Mouse (Mus musculus): ENCODE measurements around the gene Abca8b. TPM values are rescaled to one million over a fixed set of nuclear protein-coding genes. Genes with fewer than 3 reads are reported as not detected.
A peak's percentile ranks its signal among the peaks of the same experiment; 100 is the strongest.
"Not testable (repeated sequence)": the region's sequence is repeated elsewhere in the genome, so short reads cannot be mapped to it uniquely, and the experiment has no call there.

Abca8b gene
- total RNA-seq (2021): 1 to 10 TPM; 7.1 to 7.4 TPM
- long read RNA-seq, experiment 1: 0 reads
- long read RNA-seq, experiment 2, partial matches to known transcripts: 1 of 1 reads
- long read RNA-seq, experiment 2, other reads (novel, unspliced or antisense): 0 of 1 reads

DNA sequence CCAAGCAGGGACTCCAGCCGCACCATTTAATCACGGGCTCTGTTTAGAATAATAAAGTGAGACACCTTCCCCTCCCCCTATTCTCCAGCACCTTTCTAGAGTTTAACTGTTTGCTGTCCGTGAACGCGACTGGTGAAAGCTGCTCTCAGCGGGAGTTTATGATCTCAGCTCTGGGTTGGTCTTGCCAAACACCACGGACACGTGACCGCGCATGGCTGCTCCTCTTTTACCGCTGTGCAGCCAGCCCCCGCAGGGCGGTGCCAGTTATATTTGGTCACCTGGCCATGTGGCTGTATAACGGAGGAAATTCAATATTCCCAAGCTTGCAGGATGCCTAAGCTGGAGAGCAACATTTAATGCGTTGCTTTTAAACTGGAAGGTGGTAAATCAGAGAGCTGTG lies at the start of gene Abca8b:
Gene Abca8b, minus strand, starts transcription at position 222 of the 400 bp plus-strand sequence.
- intact Hi-C loops (cut with DNase I): no loop called here

DNA sequence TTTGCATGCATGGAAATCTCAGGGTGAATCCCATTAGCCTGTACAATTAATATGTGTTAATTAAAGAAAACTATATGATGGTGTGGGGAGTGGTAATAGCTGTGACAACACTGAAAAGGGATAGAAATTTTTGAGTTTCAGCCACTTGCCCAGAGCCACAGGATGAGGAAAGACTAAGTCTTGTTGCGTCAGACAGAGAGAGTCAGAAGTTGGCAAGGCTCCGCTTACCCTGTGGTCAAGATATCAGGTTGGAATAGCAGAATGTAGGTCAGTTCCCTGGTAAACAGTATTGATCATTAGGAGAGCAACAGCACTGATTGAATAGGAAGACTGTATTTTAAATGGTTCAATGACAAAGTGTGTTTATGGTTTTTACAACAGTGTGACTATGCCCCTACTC lies 42.1 kb upstream of the Abca8b start:
- DNase-seq: no peak
- intact Hi-C loops (cut with DNase I): no loop called here

More for the DNA sequence above, at the start of gene Abca8b:
- DNase-seq: peak; percentile 76 to 81

DNA sequence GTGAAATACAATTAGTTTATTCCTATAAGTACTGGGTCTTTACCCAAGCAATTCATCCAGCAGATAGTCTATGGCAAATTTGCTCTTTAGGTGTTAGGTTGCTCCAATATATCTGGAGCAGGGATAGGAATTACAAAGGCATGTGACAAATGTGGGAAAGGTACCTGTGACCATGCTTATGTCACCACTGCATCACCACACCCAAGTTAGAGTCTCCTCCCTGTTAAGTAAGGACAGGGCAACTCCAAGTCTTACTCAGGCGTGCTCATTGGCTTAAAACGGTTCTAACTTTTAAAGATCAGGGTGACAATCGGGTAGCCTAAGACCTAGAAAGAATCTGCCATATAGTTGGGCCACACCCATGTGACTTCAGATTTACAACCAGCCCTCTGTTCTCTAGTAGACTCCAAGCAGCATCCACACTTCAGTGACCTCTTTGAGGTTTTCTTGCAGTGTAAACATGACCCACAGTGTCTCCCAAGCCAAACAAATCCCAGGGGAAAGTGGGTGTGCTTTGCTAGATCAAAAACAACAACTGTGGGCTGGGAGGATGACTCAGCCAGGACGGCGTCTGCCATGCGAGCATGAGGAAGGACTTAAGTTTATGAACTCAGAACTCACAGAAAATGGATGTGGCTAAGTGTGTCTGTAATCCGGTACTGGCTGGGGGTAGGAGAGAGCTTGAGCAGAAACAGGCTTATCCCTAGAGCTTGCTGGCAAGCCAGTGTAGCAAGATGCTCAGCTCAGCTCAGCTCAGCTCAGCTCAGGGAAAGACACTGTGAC lies 33.5 kb upstream of the Abca8b start:
- DNase-seq: peak; percentile 17 to 41
- intact Hi-C loops (cut with DNase I): no loop called here

DNA sequence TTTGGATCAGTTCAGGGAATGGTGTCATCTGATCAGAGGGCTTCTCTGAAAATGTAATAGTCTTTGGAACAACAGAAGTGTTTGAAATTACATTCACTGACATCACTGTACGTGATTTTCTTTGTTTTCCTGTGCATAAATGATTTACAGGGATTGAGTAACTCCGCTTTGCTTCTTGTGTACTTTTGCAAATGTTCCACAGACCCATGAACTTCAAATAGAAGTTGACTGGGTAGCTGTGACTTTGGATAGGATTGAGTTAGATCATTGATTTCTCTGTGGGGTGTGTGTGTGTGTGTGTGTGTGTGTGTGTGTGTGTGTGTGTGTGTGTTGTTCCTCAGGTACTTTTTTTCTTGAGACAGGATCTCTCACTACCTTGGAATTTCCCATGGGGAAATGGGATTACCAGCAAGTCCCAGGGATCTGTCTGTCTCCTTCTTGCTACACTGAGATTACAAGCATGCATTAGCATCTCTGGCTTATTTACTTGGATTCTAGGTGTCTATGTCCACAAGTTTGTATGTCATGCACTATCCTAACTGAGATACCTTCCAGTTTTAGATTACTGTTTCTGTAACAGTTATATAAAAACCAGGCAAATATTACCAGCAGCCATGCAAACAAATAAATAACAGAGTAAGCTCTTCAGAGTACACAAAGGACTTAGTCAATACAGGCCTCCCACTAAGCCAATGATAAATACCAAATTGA lies 15.3 kb upstream of the Abca8b start:
- no peak for DNase-seq
- intact Hi-C loops (cut with DNase I): no loop called here

DNA sequence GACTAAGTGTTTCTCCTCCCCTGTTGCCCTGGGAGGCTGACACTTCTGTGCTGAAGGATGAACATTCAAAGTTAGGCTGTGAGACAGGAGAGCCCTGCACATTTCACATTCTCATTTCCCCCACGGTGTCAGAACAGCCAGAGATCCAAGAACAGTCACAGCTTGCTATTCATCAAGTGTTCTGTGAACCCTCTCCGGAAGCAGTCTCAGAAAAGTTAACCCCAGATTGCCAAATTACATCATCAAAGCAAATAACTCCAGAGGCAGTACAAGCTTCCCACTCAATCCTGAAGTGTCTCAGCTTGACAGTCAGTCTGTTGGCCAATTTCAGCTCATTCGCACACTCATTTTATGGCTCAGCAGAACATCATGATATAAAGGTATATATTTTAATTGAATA lies 632 bp downstream of the Abca8b start:
- intact Hi-C loops (cut with DNase I): no loop called here
- peak; percentile 23 to 37 for DNase-seq

DNA sequence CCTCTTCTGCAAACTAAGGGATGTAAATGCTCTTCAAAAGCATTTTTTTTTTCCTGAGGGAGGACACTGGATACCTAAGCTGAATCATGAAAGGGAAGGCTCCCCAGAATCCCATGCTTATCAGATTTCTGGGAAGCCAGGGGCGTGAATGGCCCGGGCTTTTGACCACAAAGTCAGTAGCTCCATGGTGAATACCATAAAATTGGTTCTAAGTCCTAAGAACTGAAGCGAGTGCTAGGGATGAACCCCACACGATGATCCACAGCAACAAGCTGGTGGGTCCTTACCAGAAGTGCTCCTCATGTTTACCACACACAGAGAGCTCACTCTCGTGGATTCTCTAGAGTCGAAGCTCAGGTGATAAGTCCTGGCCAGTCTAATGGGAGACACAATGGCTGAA lies 1.6 kb downstream of the Abca8b start:
- intact Hi-C loops (cut with DNase I): no loop called here
- DNase-seq: no peak

DNA sequence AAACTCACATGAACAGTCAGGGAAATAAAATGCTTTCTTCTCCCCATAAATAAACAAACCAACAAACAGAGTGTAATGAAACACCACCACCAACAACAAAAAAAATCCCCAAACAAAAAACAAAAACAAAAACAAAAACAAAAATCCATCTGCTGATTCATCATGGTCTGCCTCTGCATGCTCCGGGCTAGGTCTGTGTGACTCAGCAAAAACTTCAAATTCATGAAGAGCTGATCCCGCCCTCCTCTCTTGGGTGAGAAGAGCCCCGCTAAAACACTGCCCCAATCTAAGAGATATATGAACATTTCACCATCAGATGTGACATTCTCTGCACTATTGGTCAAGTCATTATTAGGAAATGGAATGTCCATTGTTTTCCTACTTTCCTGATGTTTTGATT lies 4.4 kb downstream of the Abca8b start:
- no peak for DNase-seq

DNA sequence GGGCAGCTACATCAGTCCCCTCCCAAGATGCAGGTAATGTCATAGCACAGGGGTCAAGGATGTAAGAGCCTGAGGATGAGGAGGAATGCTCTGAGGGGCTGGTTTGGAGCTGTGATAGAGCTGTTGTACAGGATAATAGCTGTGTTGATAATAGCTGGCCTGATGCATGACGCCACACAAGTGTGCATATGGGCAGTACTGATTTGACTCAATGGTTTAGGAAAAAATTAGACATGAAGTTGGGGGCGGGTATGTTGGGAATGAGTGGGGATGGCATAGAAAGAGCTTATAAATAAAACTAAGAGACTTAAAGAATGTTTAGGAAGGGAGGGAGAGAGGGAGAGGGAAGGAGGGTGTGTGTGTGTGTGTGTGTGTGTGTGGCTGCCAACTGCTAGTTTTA lies 5.4 kb downstream of the Abca8b start:
- no peak for DNase-seq
- intact Hi-C loops (cut with DNase I): no loop called here

More for the DNA sequence above, 4.4 kb downstream of the Abca8b start:
- intact Hi-C loops (cut with DNase I): no loop called here

DNA sequence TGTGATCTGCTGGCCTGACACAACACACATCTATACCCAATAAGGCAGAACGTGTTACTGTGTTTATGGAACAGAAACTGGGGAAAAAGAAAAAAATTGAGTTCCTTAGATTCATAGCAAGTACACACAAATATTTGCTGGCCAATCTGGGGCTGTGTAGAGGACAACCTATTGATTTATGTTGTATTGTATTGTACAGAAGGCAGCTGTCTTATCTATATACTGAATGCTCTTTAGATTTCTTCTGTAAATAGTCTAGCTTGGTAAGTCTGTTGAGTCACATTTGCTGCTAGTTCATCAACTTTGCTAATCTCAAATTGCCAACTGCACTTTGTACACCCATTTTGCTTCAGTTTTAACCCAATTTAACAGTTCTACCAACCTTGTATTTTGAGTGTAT lies 7.5 kb downstream of the Abca8b start:
- DNase-seq: no peak
- intact Hi-C loops (cut with DNase I): no loop called here

DNA sequence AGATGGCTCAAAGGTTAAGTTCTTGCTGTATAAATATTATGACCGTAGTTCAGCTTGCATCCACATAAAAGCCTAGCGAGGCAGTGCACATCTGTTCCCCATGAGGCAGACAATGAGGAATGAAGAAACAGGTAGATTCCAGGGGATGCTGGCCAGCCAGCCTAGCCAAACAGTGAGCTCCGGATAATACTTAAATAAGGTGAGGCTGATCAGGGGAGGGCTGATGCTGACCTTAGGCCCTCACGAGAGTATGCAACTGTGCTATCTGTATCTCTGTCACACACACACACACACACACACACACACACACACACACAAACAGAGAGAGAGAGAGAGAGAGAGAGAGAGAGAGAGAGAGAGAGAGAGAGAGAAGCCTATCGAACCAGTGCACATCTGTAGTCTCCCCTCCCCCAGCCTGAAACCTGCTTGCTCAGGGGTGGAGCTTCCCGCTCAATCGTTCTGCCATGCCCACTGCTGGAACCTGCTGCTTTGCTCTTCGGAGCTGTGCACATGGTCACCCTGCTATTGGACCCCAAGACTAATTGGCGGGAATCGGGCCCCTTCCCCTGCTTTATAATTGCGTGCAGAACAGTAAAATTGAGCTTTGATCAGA lies 8.1 kb downstream of the Abca8b start:
- intact Hi-C loops (cut with DNase I); DNase-seq: not testable (repeated sequence)

DNA sequence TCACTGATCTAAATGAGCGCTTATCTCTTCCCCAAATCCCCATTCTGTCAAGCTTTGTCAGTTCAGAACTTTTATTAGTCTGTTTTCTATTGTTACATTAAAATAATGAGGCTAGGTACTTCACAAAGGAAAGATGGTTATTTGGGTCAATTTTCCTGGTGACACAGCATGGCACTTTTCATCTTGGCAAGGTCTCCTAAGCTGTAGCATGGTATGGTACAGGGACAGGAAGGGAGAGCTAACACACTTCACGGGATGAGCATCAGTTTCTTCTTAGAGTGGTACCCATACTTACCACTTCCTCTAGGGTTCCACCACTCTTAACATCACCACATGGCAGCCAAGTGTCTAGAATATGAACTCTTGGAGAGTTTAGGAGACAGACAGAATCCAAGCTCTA lies 13.8 kb downstream of the Abca8b start:
- intact Hi-C loops (cut with DNase I): no loop called here
- DNase-seq: no peak

DNA sequence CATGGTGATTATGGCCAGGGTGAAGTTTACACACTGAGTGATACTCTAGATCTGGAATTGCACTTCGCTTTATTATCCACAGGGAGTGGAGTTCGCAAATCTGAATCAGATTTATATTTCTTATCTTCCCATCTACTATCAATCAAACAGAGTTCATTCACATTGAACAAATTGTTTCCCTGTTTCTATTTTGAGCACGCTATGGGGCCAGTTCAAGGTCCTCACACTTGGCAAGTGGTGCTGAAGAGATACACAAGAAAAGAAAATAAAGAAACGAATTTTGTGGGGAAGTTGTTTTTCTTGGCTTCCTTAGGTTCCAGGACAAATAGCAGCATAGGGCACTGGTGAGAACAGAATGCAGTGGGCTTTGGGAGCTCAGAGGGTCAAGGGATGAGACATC lies 25.1 kb downstream of the Abca8b start:
- intact Hi-C loops (cut with DNase I): no loop called here
- DNase-seq: no peak

DNA sequence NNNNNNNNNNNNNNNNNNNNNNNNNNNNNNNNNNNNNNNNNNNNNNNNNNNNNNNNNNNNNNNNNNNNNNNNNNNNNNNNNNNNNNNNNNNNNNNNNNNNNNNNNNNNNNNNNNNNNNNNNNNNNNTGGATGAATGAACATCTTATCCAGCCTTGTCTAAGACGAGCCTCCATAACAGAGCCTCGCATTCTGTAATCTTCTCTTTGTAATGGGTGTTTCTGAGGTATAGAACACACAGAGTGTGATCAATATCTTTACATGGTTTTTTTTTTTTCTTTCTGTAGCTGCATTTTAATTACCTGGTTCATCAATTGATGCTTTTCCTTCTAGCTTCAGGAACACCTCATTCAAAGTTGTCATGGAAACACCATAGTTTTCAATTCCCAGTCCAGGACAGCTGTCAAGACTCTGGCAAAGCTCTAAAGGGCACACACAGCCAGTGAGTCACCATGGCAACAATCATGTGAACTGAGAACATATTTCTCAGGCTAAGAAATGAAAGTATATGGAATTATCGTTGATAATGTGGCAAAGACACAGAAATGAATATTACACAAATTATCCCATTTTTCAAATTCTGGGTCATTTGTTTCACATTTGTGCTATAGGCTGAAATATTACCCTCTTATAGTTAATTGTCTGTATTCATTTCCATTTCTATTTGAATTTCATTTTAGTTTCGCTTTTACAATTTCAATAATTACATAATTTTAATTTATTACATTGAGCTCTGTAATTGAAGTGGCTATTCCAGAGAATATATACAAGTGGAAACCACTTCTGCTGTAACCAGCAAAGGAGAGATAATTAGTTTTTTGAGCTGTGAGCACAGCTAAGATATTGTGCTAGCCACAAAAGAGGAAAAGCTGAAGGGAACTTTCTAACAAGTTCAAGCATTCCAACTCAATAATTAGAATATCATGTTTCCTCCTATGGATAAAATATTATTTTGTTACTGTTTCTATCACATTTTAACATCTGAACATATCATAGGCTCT lies 33.9 kb downstream of the Abca8b start:
- DNase-seq: no peak
- intact Hi-C loops (cut with DNase I): no loop called here

DNA sequence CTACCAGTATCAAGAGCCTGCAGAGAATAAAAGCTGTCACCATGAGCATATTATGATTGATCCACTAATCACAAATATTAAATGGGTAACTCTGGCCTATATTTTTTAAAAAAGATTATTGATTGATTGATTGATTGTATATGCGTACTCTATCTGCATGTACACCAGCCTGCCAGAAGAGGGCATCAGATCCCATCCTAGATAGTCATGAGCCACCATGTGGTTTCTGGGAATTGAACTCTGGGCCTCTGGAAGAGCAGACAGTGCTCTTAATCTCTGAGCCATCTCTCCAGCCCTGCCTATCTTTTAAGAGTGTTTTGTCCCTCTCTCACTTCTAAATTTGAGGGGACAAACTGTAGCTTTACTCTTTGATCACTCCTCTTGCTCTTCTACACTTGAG lies 40.5 kb downstream of the Abca8b start:
- DNase-seq: no peak
- intact Hi-C loops (cut with DNase I): no loop called here

DNA sequence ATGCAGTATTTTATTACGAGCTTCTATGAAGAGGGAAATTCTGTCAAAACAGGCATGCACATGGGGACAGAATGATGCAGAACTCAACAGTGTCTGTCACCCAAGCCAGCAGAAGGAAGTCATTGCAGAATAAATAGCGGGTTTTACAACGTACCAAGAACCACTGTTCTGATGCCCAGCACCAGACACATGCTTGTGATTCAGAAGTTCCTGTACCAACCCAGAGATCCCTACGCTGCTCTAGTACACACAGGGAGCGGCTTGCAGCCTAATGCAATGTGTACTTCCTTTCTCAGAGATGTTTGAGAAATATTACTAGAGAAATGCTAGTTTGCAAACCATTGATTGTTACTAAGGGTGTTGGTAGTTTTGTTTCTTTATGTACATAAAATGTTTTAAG lies 58.7 kb downstream of the Abca8b start:
- intact Hi-C loops (cut with DNase I): no loop called here

DNA sequence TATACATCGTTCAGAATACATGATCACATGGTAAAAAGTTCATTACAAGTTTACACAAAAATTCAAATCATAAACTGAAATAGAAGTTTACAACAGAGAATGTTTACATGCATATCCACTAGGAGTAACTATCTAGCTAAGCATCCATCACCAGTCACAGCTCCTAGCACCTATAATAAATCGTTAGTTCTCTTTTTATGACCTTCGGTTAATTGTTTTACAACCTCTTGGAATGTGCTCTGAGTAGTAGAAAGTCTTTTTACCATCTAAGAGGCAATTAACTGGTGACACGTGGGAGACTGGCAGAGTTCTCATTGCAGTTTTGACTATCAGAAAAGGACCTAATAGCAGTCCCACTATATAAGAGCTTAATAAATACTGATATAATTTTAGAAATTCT lies 62.4 kb downstream of the Abca8b start:
- intact Hi-C loops (cut with DNase I); DNase-seq: not testable (repeated sequence)

More for the DNA sequence above, 58.7 kb downstream of the Abca8b start:
- DNase-seq: no peak

DNA sequence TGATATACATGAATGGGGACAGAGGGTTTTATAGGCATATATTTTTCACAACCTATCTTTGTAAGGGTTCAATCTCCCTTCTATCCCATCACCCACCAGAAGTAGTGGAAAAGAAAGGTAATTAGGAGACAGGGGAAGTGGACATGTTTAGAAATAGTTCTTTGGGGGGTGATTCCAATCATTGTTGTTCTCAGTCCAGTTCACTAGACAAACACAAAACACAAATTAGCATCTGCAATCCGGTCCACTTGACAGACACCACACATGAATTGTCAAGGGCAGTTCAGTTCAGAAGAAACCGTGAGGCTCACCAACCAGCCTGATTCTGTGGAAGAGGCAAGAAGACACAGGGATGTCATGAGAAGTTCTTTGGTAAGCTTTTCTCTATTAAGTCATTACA lies 67.2 kb downstream of the Abca8b start:
- no peak for DNase-seq
- intact Hi-C loops (cut with DNase I): no loop called here

DNA sequence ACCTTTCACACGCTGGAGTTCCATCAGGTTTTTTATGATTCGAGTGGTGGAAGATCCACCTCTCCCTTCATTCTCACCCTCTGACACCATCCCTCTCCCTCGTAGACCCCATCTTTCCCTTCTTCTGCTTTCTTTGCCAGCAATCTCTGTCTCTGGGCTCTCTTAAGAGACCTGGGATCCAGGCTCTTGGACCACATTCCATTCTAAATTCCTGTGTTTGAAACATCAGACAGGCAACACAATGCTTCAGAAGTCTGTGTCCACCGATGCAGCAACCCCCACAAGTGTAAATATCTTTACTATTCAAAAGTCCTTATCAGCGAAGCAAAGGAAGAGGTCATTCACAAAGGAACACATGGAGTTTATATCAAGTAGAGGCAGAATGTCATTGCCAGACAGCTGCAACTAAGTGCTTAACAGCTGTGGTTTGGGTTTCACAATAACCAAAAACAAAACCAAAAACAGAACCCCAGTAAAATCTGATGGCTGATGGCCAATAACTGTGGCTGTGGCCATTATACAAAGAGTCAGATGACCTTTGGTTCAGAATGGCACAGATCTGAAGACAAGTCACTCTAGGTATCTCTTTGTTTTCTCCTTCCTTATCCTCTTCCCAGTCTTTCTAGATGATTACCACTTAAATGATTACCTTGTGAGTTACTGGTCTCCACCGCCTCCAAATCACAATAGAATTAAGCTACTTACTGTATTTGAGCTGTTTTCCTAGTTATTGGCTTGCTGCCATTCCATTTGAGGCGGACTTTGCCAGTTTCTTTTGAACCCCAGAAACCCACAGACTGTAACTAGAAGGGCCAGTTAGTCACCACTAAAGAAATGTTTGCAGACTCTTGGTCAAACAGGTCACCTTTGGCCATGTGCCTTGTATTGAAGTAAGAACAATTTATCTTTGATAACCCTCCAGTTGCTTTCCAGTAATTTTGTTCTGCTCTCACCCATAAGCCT lies 68.6 kb downstream of the Abca8b start:
- peak in 1 of 2 experiments; percentile 36 for DNase-seq
- intact Hi-C loops (cut with DNase I): no loop called here

DNA sequence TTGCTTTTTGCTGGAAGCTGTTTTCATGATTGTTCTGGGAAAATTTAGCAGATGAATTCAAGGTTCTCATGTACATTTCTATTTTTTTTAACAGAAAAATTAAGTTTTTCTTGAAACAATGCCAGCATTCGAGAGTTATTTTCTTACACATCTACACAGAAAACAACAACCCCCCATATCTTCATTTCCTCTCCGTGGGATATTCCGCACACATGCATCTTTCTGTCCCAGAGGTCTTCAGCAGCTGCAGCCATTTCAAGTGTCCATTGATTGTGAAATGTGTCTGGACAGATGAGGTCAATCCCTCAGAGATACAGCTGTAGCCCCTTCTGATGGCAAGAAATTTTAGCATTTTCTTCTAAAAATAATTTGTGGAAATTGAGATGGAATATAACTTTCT lies 73.4 kb downstream of the Abca8b start:
- no peak for DNase-seq

More for the DNA sequence above, 73.4 kb downstream of the Abca8b start:
- intact Hi-C loops (cut with DNase I): no loop called here

All from heart, postnatal 14 days (tissue).